In genomic region chr16:60605832-60606583, GRCm38 (mm10) we compare ENCODE assay signal across 9 mouse cellular contexts. TPM values are rescaled to one million over a fixed set of nuclear protein-coding genes. Genes with fewer than 3 reads are reported as not detected.
DNase-seq lines count a peak whose midpoint lies in the region; ATAC-seq and TF ChIP-seq lines count a peak whose summit lies in the region.
"Had no signal": no experiment of that assay in that cellular context is flagged by ENCODE, and none has a peak within 500 bp of the region (broad histone marks: within the 10 kb centered on the region; RNA-seq: fewer than 3 reads in every experiment).

No protein-coding gene starts in this region.

- H3K4me2 ChIP-seq in lung, embryonic 15.5 days: peak overlapping the region; percentile 59
- peak overlapping the region; percentile 93 for H3K4me2 ChIP-seq in neural tube, embryonic 11.5 days (ENCODE audit: low read depth)

- H3K9ac ChIP-seq in lung, embryonic 15.5 days: no peak overlapping the region
- H3K9ac ChIP-seq in neural tube, embryonic 11.5 days (ENCODE audit: low read length): no peak overlapping the region; the same call in 1 of the 2 replicates

- peak overlapping the region; percentile 29 for H3K4me3 ChIP-seq in lung, embryonic 15.5 days
- peak overlapping the region; percentile 45 for H3K4me3 ChIP-seq in neural tube, embryonic 11.5 days (ENCODE audit: low read depth, low read length)
- H3K4me3 ChIP-seq in thymus, adult 2 months (ENCODE audit: control insufficient read depth, insufficient read depth, low read length): no peak overlapping the region
- H3K4me3 ChIP-seq: megakaryocyte, embryonic 14.5 days had no signal

- no peaks in the 10 kb centered on the region for H3K9me3 ChIP-seq in lung, embryonic 15.5 days
- no peaks in the 10 kb centered on the region for H3K9me3 ChIP-seq in neural tube, embryonic 11.5 days (ENCODE audit: control insufficient read depth, low read length)

- TF ChIP-seq POLR2A in thymus, adult 2 months (IDR thresholded peaks at IDR 0.05; ENCODE audit: control insufficient read depth, extremely low read depth, insufficient read depth, low read length, poor library complexity): no peak

- H3K36me3 ChIP-seq in lung, embryonic 15.5 days: no peaks in the 10 kb centered on the region
- no peaks in the 10 kb centered on the region for H3K36me3 ChIP-seq in neural tube, embryonic 11.5 days (ENCODE audit: control insufficient read depth, insufficient read depth, low read length)
- H3K36me3 ChIP-seq in thymus, adult 2 months (ENCODE audit: control insufficient read depth, insufficient read depth, low read length): no peaks in the 10 kb centered on the region

- no peak overlapping the region for H3K27ac ChIP-seq in lung, embryonic 15.5 days
- H3K27ac ChIP-seq in neural tube, embryonic 11.5 days (ENCODE audit: low read depth, low read length): no peak overlapping the region
- no peak overlapping the region for H3K27ac ChIP-seq in thymus, adult 2 months (ENCODE audit: control insufficient read depth, insufficient read depth, low read length)

- peak; percentile 62 for ATAC-seq in lung, embryonic 15.5 days (ENCODE audit: borderline replicate concordance, extremely low read depth, low FRiP score, low TSS enrichment)
- ATAC-seq in neural tube, embryonic 11.5 days (ENCODE audit: insufficient read depth, low FRiP score, low TSS enrichment): peak; percentile 79

- WGBS in lung, embryonic 15.5 days: 1% methylated on average over 38 of the region's 38 CpGs
- 0% methylated on average over 38 of the region's 38 CpGs for WGBS in neural tube, embryonic 11.5 days
- WGBS in thymus, adult 2 months: 7% methylated on average over 38 of the region's 38 CpGs

- H3K27me3 ChIP-seq in lung, embryonic 15.5 days: peaks cover 31% of the 10 kb centered on the region
- H3K27me3 ChIP-seq in neural tube, embryonic 11.5 days (ENCODE audit: control insufficient read depth, insufficient read depth, low read length): peaks cover 12% of the 10 kb centered on the region
- no peaks in the 10 kb centered on the region for H3K27me3 ChIP-seq in thymus, adult 2 months (ENCODE audit: control insufficient read depth, insufficient read depth, low read length)

- H3K4me1 ChIP-seq in lung, embryonic 15.5 days: 0 out of 2 replicates have a peak, but pooled peaks cover 11% of the 10 kb centered on the region
- H3K4me1 ChIP-seq in neural tube, embryonic 11.5 days (ENCODE audit: control insufficient read depth, insufficient read depth, low read length): no peaks in the 10 kb centered on the region
- no peaks in the 10 kb centered on the region for H3K4me1 ChIP-seq in thymus, adult 2 months (replicated peaks; ENCODE audit: control insufficient read depth, insufficient read depth, low read length)

- no peak for TF ChIP-seq CTCF in thymus, adult 2 months (IDR thresholded peaks at IDR 0.05; ENCODE audit: borderline replicate concordance, control insufficient read depth, extremely low read depth, insufficient read depth, low read length, poor library complexity)

- DNase-seq in lung, postnatal 36 days: no peak
- DNase-seq in cerebellum, postnatal 25 days: peak; percentile 72 to 79
- peak; percentile 49 to 59 for DNase-seq in frontal cortex, postnatal 25 days (ENCODE audit: low spot score in 2 of 2)
- DNase-seq in left cerebral cortex, adult 18-20 months (ENCODE audit: low spot score in 2 of 2): peak; percentile 57 to 76
- DNase-seq in neural tube, embryonic 11.5 days (ENCODE audit: low spot score): peak; percentile 75
- peak; percentile 6 for DNase-seq in urinary bladder, postnatal 25 days (ENCODE audit: low spot score)
- DNase-seq in thymus, adult 2 months: no peak

RNA-seq across cellular contexts. Expression of gene Epha6, which starts 0.7 kb away (rescaled TPM):
- 0.13 TPM in 1 of 2 replicates, not detected in the other for polyA plus RNA-seq in lung, embryonic 15.5 days (2015; fragmentation: Nextera tagmentation; extraction: Ambion mirVana)
- 10 to 100 TPM; 61.2 to 67.0 TPM for total RNA-seq in left cerebral cortex, adult 18-20 months (2021)
- 0.66 and 1.2 TPM in 2 replicates for polyA plus RNA-seq in neural tube, embryonic 11.5 days (2014; fragmentation: Nextera tagmentation; extraction: Ambion mirVana)
- polyA plus RNA-seq in thymus, adult 2 months (2012; rRNA removed): 0.04 TPM in 1 of 2 replicates, not detected in the other

Comparison
In these comparisons a context has a peak if more than half of its experiments do, and no peak if none do; other contexts are left out.
1. DNase-seq: peak in cerebellum, postnatal 25 days (2 of 2), frontal cortex, postnatal 25 days (2 of 2), left cerebral cortex, adult 18-20 months (2 of 2), neural tube, embryonic 11.5 days (single experiment) and urinary bladder, postnatal 25 days (single experiment); none in lung, postnatal 36 days (single experiment) and thymus, adult 2 months (single experiment).